Mouse (Mus musculus): Measurements from ENCODE around the gene Dcaf4.

The Dcaf4 gene

DNA sequence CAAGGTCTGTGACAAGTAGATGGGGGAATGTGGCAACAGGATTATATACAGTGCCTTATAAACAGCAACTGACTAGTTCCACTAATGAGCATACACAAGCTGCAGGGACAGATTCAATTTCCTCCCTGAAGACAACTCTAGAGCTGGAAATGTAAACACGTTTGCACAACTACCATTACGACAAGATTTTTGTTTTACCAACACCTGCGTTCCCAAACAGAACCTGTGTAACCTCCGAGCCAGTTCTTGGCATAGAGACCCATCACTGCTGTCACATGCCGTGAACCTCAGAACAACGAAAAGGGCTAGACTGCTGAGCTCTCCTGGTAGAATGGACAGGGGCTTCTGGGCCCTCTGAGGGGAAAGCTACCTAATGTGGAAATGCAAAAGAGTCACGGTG is 23.7 kb downstream of the Dcaf4 start:
- no peak for DNase-seq (ENCODE audit: low read depth, low spot score)

DNA sequence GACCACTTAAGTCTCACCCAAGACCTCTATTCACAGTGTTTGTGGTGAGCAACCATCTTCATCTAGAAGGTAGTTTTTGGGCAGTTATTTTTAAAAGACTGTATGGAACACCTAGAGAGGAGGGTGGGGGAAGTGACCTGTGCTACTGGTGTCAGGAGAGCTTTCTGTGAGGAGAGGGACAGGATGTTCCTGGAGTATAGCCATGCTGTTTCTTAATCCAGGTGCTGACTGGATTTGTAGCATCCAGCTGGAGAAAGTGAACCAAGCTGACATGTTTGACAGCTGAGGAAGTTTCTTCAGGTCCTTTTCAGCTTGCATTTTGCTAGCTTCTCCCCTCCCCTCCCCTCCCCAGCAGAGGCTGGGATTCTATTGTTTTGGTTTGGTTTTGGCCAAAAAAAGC is 24.5 kb downstream of the Dcaf4 start:
- no peak for DNase-seq (ENCODE audit: low read depth, low spot score)

DNA sequence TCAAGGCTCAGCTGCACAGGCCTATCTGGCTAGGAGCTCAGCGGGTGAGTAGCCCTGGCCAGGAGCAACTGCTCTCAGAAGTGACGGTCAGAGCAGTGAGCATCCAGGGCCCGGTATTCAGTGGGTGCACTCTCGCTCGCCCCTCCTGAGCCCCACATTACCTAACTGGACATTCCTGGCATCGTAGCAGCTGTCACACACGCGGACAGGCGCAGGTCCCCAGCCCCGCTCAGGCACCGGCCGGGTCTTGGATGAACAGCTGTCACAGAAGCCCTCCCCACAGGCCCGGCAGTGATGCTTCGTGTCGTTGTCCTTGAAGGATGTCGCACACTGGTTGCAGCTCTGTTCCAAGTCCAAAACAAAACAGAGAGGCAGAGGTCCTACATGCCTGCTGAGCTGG is 31.0 kb downstream of the Dcaf4 start:
- no peak for DNase-seq (ENCODE audit: low read depth, low spot score)

GRCm38 (mm10) chr12:83553816-83554215 is 33.5 kb downstream of the Dcaf4 start:
- DNase-seq (ENCODE audit: low read depth, low spot score) = no peak

DNA sequence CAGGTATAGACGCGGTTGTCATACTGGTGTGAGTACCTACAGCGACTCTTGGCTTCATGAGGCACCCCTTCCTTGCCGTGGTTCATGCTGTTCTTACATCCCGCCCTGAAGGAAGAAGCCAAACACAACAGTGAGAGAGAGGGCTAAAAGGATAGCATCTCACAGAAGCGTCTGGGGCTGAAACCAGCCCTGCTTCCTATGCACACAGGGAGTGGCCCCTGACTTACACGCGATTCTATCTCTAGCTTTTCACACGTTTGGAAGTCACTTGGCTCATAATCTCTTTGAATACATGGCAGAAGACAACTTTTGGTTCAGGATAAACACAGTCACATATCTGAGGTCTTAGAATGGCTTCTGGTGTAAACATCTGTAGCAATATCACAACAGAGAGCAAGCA is 35.3 kb downstream of the Dcaf4 start:
- no peak for DNase-seq (ENCODE audit: low read depth, low spot score)

GRCm38 (mm10) chr12:83558496-83558895 is 38.2 kb downstream of the Dcaf4 start:
- DNase-seq (ENCODE audit: low read depth, low spot score) = no peak

GRCm38 (mm10) chr12:83560189-83560588 is 39.9 kb downstream of the Dcaf4 start:
- no peak for DNase-seq (ENCODE audit: low read depth, low spot score)

DNA sequence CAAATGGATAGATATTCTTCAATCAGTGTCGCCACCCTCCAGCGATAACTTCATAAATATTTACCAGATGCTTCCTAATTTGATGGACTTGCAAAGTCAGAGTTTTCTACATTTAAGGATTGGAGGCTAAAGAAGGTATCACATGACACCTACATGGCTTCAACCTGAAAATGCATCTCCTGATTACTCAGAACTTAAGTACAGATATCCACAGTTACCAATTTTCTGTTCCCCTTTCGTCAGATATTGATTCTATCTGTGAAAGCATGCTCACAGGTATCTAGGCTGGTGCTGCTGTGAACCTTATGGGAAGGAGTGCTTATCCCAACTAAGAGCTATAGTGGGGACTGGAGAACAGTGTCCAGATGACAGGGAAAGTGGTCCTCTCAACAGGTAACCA is 42.3 kb downstream of the Dcaf4 start:
- no peak for DNase-seq (ENCODE audit: low read depth, low spot score)

GRCm38 (mm10) chr12:83569866-83570265 is 49.6 kb downstream of the Dcaf4 start:
- DNase-seq (ENCODE audit: low read depth, low spot score) = no peak

DNA sequence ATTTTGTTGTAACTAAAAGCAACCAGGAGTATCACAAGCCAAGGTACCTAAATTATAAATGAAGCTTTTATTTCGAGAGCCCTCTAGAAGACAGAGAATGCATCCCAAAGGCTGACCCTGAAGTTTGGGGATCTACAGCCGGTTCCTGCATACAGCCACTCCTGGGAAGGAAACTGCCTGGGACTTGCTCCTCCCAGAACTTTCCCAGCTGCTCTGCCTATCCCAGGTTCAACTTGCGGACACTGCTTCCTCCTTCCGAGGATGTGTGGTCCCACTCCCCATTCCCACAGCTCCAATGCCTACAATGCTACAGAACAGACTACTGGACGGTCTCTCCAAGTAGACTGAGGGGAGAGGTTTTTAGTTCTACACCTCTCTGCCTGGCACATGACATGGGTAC is 52.5 kb downstream of the Dcaf4 start:
- DNase-seq (ENCODE audit: low read depth, low spot score) = no peak

DNA sequence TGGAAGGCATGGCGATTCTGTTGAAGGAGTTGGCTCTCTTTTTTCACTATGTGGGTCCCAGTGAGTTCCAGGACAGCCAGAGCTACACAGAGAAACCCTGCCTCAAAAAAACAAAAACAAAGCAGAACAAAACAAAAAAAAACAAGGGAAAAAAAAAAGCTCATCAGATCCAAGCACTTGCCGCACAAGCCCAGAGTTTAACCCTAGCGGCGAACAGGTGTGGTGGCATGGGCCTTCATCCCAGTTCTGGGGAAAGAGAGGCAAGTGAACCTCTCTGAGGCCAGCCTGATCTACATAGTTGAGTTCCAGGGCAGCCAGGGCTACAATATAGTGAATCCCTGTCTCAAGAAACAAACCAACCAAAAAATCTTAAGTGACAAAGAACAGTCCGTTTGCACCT is 57.2 kb downstream of the Dcaf4 start:
- no peak for DNase-seq (ENCODE audit: low read depth, low spot score)

DNA sequence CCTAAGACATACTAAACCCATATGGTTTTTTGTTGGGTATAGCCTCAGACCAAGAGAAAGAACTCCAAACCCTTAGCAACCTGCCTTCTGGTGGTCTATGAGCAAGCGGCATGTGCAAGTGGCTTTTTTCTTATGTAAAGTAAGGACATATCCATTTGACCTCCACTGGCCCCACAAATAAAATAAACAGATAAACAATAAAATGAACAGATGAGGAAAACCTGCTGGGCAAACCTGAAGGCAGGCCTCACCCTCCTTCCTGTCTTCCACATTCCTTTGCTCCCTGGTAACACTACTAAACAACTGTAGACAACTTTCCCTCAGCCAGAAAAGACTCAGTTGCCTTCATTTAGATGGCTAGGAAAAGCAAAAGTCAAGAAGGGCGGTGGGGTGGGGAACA is 58.1 kb downstream of the Dcaf4 start:
- DNase-seq (ENCODE audit: low read depth, low spot score) = no peak

DNA sequence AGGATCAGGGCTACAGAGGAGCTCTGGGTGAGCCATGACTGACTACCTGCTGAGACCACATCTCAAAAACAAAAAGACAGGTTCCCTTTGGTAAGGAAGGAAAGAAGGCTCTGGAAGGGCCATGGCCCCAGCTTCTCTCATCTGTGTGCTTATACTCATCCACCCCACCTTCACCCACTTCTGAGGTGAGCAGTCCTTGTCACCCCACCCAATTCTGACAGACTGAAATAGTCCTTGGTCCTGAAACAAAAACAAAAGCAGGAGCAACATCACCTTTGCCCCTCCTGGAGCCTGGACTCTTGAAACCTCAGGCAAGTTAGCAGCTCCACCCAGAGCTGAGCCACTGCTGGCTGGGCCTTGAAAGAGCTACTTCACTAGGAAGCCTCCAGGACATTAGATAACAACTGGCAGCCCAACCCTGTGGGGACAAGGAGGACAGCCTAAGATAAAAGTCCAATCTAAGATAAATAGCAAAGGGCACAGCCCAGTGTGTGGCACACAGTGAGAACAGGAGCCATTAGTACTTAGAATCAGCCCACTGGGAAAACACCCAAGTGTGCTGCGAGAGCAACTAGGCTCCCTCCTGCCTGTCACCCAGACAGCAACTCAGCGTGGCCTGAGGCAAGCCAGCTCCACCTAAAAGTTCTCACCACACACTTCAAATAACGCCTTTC is 58.8 kb downstream of the Dcaf4 start:
- no peak for DNase-seq (ENCODE audit: low read depth, low spot score)

DNA sequence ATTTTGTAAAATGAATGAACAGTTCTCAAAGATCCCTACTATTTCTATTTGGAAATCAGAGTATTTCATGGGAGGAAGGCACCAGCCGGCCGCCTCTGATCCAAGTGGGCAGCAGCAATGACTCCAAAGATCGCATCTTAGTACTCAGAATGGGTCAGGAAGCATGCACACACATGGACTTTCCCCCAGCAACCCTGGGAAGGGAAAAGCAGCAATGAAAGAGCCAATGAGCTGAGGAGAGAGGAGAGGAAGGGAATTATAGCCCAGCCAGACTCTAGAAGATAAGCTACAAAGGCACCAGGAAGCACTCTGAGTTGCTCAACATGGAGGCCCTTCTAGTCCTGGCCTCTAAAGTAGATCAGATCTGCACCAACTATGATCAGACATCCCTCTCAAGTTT is 60.0 kb downstream of the Dcaf4 start:
- no peak for DNase-seq (ENCODE audit: low read depth, low spot score)

- no peak for DNase-seq (ENCODE audit: low read depth, low spot score)
These were observed 61.8 kb downstream of the Dcaf4 start for GRCm38 (mm10) chr12:83582106-83582505.

GRCm38 (mm10) chr12:83582747-83583146 is 62.5 kb downstream of the Dcaf4 start:
- DNase-seq (ENCODE audit: low read depth, low spot score) = no peak

DNA sequence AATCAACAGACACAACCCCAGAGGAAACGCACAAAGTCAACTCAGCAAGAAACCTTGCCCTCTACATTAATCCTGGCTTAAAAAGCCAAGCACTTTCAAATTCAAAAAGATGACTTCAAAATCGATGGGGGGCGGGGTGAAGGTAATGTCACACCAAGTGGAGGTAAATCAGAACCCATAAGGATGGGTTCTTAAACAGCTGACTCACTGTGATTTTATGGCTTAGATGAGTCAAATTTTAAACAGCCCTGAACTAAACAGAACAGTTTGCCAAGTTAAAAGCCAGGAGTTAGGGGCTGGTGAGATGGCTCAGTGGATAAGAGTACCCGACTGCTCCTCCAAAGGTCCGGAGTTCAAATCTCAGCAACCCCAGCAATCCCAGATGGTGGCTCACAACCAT is 66.4 kb downstream of the Dcaf4 start:
- no peak for DNase-seq (ENCODE audit: low read depth, low spot score)

Data from CD4-positive helper T cell, adult 2 months (primary cell).